Mouse (Mus musculus): ENCODE measurements around the gene Sh3pxd2a.

The Sh3pxd2a gene

DNA sequence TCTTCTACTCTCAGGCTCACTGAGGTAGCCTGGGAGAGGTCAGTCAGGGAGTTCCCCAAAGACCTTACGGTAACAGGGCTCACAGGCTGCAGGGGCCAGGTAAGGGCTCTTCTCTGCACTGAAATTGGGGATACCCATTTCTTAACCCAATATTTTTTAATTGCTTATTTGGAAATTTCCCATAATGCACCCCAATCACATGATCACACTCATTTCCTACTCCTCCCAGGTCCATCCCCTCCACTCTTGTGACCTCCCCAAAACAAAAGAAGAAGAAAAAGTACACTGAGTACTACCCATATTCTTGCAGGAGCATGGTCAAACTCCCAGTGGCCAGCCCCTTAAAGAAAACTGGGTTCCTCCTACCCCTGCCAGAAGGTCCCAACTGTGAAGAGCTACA is 135.1 kb downstream of the Sh3pxd2a start:
- DNase-seq, result no peak

DNA sequence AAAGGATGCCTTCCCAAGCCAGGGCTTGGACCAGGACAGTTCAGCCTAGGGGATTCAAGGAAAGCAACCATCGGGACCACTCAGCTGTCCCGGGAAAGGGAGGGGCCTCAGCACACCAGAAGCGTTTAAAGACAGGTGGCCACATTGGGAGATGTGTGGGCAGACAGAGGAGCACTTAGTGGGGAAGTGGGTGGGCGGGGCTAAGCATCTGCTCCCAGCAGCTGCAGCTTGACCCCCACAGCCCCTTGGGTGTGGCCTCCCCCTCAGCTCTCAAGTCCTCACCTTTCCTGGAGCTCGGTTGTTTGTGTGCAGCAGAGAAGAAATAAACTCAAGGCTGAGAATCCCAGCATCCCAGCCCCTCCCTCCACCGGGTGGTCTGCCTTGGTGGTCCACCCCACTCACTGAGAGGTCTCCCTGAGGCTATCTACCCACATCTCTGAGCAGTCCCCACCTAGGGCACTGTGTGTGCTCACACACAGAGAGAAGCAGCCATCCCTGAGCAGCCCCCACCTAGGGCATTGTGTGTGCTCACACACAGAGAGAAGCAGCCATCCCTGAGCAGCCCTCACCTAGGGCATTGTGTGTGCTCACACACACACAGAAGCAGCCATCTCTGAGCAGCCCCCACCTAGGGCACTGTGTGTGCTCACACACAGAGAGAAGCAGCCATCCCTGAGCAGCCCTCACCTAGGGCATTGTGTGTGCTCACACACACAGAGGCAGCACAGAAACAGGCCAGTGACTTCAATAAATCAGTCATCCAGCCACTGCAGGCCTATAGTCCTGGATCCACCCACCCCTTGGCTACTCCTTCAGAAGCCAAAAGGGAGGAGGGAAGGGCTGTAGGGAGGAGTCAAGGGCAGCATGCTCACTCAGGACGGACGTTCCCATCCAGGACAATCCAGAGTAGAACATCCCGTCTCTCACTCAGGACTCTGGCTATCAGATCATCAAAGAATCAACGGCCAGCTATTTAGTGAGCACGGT is 136.0 kb downstream of the Sh3pxd2a start:
- DNase-seq, result no peak

DNA sequence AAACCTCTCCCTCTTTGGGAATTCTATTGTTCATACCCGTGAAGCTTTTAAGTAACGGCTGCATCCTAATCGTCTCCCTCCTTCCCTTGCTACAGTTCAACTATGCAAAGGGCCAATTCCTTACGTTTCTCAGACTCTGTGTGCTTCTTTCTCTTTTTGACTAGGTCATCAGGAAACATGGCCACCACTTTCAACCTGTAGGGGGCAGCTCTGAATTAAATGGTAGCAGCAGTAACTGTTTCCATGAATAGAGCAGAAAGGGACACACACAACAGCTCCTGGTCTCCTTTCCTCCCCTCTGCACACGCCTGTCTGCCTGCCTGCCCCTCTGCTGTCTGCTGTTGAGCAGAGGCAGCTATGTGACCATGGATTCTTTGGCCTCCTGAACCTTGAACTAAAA is 138.3 kb downstream of the Sh3pxd2a start:
- DNase-seq, result no peak

DNA sequence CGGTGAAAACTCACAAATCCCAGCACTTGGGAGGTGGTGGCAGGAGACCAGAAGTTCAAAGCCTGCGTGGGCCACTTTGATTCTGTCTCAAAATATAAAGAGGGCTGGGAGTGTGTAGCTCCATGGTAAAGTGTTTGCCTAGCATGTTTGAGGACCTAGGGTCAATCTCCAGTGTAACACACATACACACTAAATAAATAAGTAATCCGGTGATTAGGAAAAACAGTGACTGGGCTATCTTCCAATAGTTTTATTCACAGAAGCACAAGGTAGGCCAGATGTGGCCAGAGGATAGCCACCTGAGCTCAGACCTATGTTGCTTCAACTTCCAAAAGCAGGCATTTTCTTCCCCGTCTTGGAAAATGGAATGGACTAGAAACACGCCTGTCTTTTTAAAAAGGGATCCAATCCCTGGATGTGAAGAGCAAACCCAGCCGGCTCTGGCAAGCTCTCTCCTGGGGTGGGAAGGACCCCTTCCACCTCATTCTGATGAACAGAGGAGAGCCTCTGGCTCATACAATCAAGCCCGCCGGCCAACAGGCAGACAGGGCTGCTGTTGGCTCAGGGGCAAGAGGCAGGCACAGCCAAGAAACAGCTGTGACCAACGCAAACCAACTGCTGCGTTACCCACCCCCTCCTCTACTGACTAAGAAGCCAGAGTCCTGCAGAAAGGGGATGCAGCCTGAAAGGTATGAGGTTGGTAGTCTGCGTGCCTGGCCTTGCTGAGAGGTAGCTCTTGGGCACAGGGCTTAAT is 140.9 kb downstream of the Sh3pxd2a start:
- DNase-seq, result no peak

DNA sequence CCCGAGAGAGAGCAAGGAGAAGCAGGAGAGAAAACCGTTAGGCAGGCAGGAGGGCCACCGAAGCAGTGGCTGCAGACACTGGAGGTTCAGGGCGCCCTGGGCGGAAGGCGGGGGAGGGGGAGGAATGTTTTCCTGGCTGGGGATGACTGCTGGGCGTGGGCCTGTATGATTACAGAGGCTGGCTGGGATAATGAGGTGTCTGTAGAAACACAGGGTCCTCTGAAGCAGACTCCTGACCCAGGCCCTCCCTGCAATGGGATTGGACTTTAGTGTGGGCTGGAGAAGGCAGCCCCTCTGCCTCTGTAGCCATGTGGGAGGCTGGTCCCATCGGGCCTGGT is 143.9 kb downstream of the Sh3pxd2a start:
- no peak for DNase-seq

DNA sequence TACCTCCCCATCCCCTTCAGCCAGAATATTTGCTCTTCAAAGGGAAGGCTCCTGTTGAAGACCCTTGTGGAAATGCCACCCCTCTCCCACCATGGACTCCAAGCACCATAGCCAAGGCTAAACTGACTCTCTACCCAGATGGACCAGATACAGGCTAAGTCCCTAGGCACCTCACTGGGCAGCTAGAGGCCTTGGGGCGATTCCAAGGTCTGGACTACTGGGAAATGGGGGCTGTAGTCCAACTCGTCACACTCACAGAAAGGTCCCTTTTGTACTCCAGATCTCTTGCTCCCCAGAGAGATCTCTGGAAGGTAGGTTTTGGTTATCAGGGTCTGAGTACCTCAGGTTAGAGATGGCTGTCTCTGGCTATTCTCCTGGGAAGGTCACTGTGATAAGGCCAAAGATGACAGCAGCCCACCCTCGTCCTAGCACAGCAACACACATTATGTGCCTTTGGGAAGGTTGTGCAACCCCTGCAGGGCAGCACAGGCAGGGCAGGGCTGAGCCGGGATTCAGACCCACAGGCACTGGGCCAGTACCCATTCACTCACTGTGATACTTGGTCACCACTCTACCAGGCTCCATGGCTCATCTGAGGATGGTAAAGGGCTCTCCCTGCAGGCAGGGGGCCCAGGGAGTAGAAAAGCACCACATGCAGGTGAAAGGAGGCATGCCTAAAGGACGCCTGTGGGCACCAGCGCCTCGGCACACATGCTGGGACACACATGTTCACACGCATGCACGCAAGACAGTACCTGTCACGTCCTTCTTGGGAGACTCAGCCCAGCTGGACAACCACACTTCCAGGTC is 144.5 kb downstream of the Sh3pxd2a start:
- no peak for DNase-seq

DNA sequence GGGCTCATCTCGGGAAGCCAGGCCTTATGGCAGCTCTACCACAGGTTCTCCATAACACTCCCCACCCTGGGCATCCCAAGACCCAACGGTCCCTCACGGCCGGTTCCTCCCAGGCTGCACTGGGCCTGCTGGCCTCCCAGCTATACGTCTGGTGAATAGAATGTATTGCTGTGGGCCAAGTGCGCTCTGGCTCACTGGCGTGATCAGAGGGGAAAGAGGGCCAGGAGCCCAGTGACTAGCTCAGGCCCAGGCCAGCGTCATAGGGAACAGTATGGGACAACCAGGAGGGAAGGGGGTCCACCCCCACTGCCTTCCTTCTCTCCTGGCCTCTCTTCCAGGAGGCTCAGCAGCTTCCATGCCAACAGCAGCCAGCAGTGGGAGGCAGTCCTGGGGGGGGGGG is 145.1 kb downstream of the Sh3pxd2a start:
- no peak for DNase-seq

DNA sequence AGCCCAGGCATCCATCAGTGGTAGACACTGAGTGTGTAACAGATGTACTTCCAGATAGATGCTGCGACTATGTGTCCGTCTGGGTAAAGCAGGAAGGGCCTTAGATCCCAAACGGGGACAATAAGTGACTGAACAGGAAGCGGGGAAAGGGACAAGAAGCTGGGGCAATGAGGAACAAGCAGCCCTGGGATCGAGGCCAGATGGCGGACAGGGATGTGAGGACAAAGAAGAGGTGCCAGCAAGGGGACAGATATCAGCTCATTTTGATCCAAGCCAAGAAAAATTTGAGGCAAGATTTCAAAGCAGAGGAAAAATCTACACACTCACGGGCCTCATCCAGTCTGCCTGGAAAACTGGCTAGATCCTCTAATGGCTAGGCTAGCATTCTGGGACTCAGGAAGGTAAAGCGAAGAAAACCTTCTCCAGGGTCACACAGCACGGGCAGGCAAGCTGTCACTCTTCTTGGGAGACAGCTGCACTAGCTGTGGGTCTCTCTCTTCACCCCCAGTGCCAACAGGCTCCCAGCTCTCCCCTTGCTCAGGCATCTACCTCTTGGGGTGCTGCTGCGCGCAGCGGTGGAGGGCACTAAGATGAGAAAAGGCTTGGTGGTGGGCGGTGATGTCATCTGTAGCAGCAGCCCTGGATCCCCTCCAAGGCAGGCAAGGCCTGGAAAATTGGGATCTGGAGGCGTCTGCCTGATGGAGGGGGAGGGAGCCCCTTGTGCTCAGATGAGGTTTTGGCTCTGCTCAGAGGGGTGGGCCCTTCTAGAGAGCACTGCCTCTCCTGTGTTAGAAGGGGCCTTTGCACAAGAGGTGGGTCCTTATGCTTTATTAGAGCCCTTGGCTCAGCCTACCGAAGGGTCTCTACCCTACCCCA is 146.9 kb downstream of the Sh3pxd2a start:
- DNase-seq, result peak; percentile 63

DNA sequence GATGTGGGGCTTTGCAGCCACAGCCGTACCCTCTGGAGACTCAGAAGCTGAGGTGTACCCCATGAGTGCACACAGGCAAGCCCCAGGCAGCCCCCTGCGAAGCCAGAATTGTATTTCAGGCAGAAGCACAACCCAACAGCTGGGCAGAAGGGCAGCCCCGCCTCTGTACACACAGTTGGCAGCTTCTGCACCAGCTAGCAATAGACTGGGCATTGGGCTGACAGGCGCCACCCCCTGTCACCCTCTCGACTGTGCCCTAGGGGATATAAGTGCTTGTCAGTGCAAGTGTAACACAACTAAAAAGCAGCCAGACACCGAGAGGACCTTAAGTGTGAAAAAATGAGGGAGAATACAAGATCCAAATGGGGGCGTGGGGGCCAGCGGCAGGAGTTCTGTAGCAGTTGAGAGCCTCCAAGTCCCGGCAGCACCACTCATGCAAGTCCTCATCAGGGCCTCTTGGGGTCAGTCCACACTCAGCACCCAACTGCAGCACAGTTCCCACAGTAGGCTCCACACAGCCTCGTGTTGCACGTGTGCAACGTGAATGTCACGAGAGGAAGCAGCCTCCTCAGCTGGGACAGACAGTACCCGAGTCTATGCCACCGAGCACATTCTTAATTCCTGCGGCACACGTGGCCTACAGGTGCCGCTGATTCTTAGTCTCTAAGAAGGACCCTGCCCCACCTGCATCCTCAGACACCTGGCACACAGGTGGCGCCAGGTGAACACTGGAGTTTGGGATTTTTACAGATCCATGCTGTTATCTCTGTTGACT is 147.7 kb downstream of the Sh3pxd2a start:
- no peak for DNase-seq

DNA sequence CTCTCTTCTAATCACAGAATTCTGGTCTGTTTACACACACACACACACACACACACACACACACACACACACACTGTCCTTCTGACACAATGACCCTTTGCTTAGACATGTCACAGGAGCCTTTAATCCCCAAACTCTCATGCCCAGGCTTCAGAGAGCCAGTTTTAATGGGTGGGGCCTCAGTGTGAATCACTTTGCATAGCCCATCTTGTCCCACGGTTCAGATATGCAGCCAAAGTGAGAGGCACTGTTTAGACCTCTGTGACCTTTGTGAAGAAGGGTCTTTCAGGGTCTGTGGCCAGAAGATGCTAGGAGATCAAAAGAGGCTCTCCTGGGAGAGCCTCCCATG is 148.3 kb downstream of the Sh3pxd2a start:
- DNase-seq, result no peak

DNA sequence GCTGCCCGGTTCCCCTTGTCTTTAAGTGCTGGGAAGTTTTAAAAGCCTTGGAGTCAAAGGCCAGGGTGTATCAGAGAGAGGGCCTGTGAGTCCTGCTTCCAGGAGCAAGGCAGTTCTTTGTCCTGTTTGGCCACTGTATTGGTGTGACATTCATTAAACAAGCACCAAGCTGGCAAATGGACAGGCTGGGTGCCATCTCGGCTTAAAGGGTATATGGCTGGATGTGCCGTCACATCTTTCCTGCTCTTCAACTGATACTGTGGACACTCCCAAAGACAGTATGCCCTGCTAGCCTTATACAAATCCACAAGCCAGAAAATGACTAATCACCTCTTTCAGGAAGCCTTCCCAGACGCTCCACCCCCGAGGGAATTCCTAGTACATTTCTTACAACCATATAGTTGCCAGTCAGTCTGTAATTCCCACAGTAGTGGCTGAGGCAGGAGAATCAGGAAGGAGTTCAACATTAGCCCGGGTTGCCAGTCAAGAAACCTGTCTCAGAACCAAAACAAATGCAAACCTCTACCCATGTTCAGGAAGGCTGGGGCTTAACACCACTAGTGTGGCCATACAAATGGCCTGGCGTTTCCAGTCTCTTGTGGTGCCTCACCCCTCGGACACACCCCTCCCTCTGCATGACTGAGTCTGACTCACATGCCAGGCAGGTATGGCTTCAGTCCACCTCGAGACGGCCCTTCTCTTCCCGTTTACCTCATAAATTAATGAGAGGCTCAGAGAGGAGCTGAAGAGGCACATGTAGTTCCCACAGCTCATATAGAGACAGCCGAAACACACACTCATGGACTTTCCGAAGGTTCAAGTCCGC is 148.9 kb downstream of the Sh3pxd2a start:
- no peak for DNase-seq

DNA sequence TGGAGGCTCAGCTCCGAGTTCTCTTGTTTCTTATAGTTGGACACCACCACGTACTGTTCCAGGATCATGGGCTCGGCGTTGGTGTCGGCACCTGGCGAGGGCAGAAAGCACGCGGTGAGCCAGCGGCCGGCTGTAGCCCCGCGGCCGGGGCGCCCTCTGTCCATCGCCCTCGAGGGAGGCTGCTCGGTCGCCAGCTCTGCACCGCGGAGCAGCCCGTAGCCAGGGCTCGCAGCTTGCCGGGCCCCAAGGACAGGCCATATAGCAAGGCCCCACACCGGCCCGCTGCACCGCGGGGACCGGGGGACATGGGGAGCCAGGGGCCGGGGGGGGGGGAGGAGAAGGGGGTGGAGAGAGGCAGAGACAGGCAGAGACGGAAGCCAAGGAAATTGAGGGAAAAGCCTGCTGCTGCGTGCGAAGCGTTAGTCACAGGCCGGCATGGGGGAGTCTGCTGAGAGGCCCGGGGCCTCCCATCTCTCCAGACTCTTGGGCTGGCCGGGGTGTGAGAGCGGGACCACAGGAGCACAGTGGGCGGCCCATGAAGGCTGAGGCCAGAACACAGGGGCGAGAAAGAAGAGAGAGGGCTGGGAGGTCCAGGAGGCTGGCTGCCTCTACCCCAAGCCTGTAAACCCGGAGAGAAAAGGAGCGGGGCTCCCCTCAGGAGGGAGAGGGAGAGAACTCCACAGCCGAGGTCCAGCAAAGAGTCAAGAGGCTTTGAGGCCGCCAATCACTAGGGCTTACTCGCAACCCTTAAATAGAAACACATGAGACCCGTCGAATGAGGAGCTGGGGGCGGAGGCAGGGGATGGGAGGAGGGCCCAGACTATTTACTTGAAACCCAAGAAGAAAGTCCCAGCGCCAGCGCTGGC is 149.9 kb downstream of the Sh3pxd2a start:
- DNase-seq, result no peak

DNA sequence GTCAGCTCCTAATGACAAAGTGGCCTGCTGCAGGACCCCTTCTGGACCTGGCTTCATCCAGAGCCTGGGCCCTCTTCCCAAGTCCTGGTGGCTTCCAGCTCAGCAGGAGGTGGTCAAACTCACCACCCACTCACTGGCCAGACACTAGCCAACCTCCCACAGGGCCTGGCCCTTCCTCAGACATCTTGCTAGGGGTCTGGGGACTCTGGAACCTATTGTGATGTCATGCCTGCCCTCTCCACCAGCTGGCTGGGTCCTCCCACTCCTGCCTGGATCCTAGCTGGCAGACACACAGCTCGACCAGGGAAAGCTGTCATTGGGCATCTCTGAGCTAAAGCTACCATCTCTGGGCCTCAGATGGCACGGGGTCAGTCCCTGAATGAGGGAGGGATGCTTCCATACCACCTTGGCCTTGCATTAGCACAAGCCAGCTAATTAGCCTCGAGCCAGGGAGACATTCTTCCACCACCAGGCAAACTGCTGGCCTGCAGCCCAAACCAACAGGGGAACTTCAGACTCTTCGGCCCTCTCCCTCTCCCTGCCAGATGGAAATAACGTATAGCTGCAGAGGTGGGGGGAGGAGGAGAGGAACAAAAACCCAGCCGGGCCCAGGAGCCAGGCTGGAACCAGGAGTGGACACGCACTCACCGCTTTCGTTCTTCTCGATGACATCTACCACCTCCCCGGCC is 150.7 kb downstream of the Sh3pxd2a start:
- no peak for DNase-seq

DNA sequence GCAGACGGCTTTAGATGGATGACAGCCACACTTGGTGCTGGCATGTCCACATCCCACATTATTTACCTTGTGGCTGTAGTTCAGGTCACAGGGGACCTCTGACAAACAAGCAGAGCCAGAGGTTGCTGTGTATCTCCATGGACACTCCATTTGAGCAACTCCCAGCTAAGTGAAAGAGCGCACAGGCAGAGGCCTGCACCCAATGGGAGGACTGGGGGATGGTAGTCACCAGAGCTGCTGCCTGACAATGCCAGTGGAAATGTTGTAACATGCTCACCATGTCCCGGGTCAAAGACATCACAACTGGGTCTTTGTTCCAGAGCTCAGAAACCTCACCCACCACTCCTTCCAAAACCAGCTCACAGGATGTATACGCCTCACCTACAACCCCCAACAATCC is 153.0 kb downstream of the Sh3pxd2a start:
- DNase-seq, result no peak

DNA sequence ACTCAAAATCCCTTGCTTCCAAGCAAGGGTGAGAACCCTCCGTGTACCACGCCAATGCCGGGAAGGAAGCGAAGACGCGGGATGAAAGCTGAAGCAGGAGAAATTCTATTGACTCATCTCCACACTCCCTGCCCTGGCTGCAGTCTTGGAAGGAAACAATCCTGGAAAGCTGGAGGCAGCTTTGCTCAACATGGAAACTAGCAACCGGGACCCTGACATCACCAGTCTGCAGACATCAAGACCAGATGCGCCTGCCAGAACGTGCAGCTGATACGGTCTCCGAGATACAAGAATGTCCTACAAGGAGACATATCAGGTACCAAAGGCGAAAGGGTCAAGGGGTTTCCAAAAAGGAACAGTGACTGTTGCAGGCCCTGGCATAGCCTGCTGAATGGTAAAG is 154.4 kb downstream of the Sh3pxd2a start:
- no peak for DNase-seq

DNA sequence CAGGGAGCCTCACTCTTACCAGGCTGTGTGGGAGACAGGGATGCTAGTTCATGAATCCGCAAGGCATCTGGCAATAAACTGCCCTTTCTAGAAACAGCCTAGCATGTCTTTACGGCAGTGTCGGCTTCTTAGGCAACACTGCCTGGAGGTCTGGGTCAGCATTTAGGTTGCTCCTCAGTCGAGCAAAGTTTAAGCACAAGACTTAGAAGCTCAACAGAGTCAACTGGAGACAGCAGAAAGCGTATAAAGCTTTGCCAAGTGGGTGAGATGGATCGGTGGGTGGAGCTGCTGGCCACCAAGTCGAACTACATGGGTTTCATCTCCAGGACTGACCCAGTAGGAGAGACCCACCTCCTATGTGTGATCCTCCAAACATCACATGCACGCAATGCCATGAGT is 157.3 kb downstream of the Sh3pxd2a start:
- DNase-seq, result no peak

DNA sequence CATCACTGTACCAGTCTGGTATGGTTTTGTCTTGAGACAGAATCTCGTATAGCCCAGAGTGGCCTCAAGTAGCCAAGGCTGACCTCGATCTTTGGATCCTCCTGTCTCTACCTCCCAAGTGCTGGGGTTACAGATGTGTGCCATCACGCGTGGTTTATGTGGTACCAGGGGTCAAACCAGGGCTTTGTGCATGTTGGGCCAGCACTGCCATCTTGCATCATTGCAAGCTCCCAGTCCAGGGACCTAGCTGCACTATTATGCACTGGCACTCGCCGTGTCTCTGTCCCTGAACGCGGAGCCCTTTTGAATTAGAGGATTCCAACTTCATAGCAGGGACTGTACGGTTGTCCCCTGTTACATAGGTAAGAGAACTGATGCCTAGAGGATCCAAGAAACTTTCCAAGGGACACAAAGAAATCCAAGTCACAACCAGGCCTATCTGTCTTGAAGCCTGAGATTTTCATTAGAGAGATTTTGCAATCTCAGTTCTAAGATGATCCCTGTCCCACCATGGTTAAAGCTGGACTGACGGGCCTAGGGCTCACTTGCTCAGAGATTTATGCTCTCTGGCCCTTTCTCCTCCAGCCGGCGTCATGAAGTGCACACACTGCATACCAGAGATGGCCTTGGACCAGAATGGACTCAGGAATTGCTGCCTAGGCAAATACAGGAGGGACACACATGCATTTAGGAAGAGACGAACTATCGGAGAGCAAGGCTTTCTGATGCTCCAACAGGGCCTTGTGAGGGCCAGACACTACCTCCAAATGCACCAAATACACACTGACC is 157.9 kb downstream of the Sh3pxd2a start:
- DNase-seq, result no peak

DNA sequence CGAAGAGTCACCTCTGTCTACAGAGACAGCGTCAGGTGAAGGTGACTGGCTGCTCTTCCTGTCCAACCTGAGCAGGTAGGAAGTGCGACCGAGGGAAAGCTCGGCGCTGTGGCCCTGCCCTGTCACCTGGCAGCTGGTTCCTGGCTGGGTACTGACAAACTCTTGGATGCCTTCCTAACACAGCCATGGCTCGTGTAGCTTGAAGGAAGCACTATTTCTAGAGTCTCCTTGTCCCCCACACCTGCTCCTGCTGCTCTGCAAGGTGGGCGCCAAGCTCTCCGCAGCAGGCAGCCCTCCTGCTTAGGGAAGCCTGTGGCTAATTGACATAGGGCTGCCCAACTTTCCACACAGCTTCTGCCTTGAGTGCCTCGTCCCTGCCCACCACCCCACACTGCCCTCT is 158.8 kb downstream of the Sh3pxd2a start:
- DNase-seq, result no peak
